Mouse (Mus musculus) heart, embryonic 14.5 days (tissue): ENCODE data around the gene Pank4. TPM values are rescaled to one million over a fixed set of nuclear protein-coding genes. Genes with fewer than 3 reads are reported as not detected.

ENCODE experiments used
- ATAC-seq: fragments of 200-750 bp; cut with Nextera tagmentation; 2 replicates; pipeline ENCODE4 v1.8.0; 2017; ENCODE audit warnings: low read depth, moderate TSS enrichment; ENCODE audit not compliant: insufficient number of reproducible peaks, insufficient read depth, low FRiP score
- H3K27ac ChIP-seq, 2 experiments: fragments of 200-500 bp in 1 of 2; fragments of 300-500 bp in 1 of 2; sonication (generic) in 1 of 2; replicated peaks in 1 of 2; 2 replicates each; pipeline ENCODE4 v1.5.1; 2012 to 2014; ENCODE audit warnings: low read depth in 2 of 2, low read length in 2 of 2, control low read depth in 1 of 2, mild to moderate bottlenecking in 1 of 2, mixed read lengths in 1 of 2; ENCODE audit not compliant: control insufficient read depth in 1 of 2, insufficient read depth in 1 of 2
- H3K27me3 ChIP-seq: fragments of 300-500 bp; sonication (generic); 2 replicates; pipeline ENCODE4 v1.6.1; 2014; ENCODE audit warnings: mild to moderate bottlenecking, low read length, control low read depth; ENCODE audit not compliant: control insufficient read depth, insufficient read depth
- H3K36me3 ChIP-seq: fragments of 300-500 bp; sonication (generic); 2 replicates; pipeline ENCODE4 v1.6.1; 2014; ENCODE audit warnings: mild to moderate bottlenecking, control low read depth, low read length, mixed read lengths; ENCODE audit not compliant: control insufficient read depth, insufficient read depth
- H3K4me1 ChIP-seq, 2 experiments: fragments of 200-500 bp in 1 of 2; fragments of 300-500 bp in 1 of 2; sonication (generic) in 1 of 2; 2 replicates each; pipeline ENCODE4 v1.6.1; 2012 to 2014; ENCODE audit warnings: low read length in 2 of 2, control low read depth in 1 of 2, mixed read lengths in 1 of 2; ENCODE audit not compliant: control insufficient read depth in 2 of 2, insufficient read depth in 2 of 2
- H3K4me2 ChIP-seq: fragments of 300-500 bp; sonication (generic); 2 replicates; pipeline ENCODE4 v1.6.1; 2014; ENCODE audit warnings: mild to moderate bottlenecking, low read length
- H3K4me3 ChIP-seq, 2 experiments: fragments of 200-500 bp in 1 of 2; fragments of 300-500 bp in 1 of 2; sonication (generic) in 1 of 2; 2 replicates each; pipeline ENCODE4 v1.5.1; 2012 to 2014; ENCODE audit warnings: low read length in 2 of 2, mild to moderate bottlenecking in 2 of 2, control low read depth in 1 of 2, low read depth in 1 of 2, moderate library complexity in 1 of 2; ENCODE audit not compliant: control insufficient read depth in 1 of 2, insufficient read depth in 1 of 2
- H3K9ac ChIP-seq: fragments of 300-500 bp; sonication (generic); 2 replicates; pipeline ENCODE4 v1.6.1; 2014; ENCODE audit warnings: mild to moderate bottlenecking, low read length
- H3K9me3 ChIP-seq: fragments of 300-500 bp; sonication (generic); 2 replicates; pipeline ENCODE4 v1.6.1; 2016; ENCODE audit warnings: low read length, control low read depth; ENCODE audit not compliant: control insufficient read depth
- WGBS: fragments of 180-500 bp; shearing (Covaris S2); extraction: QIAGEN DNeasy Blood & Tissue Kit; methylation state at CpG from one replicate; pipeline ENCODE4 v1.1.7; 2014; 5-methylcytosine and 5-hydroxymethylcytosine counted together
- polyA plus RNA-seq: library from polyadenylated mRNA; unstranded; fragments of >200 nt; fragmentation: Nextera tagmentation; extraction: Ambion mirVana; gene quantifications from 2 replicates; pipeline ENCODE4 v1.2.1, GENCODE M21; 2014

The Pank4 gene
- polyA plus RNA-seq, 1 experiment from 2014 or later, result 42.1 TPM

DNA sequence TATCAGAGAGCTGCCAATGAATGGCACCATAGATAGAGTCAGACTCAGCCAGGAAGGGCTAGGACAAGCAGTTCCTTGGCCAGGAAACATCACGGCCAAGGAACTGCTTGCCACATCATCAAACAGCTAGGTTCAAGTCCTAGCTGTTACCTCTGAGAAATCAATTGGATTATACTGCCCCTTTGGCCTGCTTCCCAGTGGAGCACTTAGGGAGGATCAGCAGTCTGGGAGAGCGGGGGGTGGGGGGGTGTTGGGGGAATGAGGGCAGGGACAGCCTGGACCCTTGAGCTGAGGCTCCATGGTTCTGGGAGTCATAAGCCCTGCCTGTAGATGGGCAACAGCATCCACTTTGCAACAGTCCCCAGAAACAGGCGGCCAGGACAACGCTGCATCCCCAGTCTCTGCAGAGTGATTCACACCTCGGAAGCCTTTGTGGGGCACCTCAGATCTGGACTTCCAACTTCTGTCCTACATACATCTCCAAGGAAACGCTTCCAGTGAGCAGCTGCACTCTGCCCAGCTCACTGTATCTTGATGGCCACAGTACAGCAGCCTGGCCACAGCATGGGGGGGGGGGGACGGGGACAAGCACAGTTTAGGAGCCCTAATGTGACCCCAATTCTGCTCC lies 58.4 kb downstream of the Pank4 start:
- 50% methylated on average over 7 of the region's 7 CpGs for WGBS
- Histone ChIP-seq H3K36me3 (no peaks in the 10 kb centered on the region), H3K27me3 (peaks cover 12% of the 10 kb centered on the region), H3K4me2 (no peak overlapping the region), H3K4me3 (no peak overlapping the region), H3K4me1 (peaks cover 0 to 6% of the 10 kb centered on the region in 2 experiments; a peak in 2 of 4 replicates), H3K9ac (no peak overlapping the region), H3K9me3 (no peaks in the 10 kb centered on the region), H3K27ac (no peak overlapping the region)
- ATAC-seq, result no peak

DNA sequence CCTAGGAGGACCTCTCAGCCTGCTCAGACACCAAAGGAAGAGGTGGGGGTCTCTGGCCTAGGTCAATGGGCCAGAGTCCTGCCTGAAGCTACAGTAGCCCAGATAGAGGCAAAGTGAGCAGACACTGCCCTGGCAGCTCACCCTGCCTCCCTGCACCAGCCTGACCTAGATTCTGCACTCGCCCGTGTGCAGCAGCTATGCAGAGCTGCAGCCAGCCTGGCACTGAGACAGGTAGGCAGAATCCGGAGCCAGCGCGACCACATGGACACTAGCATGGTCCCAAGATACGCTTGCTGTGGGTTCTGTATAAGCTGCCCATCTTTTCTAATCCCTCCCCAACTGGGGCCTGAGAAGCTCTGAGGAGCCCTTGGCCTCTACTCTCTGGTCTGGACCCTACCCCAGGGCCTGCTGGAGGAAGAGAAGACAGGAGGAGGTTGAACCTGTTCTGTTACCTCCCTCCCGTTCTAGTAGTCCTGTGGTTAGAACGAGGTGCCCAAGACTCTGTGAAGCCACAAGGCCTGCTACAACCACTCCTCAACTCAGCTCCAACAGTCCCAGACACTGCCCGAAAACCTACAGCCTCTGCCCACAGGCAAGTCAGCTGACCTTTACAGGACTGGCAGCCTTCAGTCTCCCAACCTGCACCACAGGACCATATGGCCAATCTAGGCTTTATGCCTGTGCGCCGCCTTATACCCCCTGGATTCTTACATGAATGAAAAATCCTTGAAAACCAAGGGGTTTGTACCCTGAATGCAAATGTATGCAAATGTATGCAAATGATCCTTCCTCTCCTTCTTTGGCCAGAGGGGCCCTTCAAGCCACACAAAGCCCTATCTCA lies 60.5 kb downstream of the Pank4 start:
- 81% methylated on average over 11 of the region's 11 CpGs for whole genome bisulfite sequencing
- no peak for ATAC-seq
- H3K36me3 ChIP-seq, result no peaks in the 10 kb centered on the region
- no peak overlapping the region for H3K4me3 ChIP-seq
- H3K27me3 ChIP-seq, result peaks cover 5% of the 10 kb centered on the region
- no peak overlapping the region for H3K27ac ChIP-seq
- peaks cover 0 to under 1% of the 10 kb centered on the region in 2 experiments; a peak in 1 of 4 replicates for H3K4me1 ChIP-seq
- H3K9me3 ChIP-seq, result no peaks in the 10 kb centered on the region
- H3K9ac ChIP-seq, result no peak overlapping the region
- H3K4me2 ChIP-seq, result no peak overlapping the region

Other genes with a start within 250 kb of the Pank4 start
- gene Ttc34, start 126.7 kb upstream of the Pank4 start, polyA plus RNA-seq, result 0.22 and 0.27 TPM in 2 replicates
- gene Mmel1, start 94.5 kb upstream of the Pank4 start, polyA plus RNA-seq, result 0.22 and 0.71 TPM in 2 replicates
- 52.1 and 56.8 TPM in 2 replicates for gene Fam213b, start 65.0 kb upstream of the Pank4 start, polyA plus RNA-seq
- 0.46 and 1.2 TPM in 2 replicates for gene Tnfrsf14, start 35.6 kb upstream of the Pank4 start, polyA plus RNA-seq
- 0.24 and 0.47 TPM in 2 replicates for gene Hes5, start 3.2 kb upstream of the Pank4 start, polyA plus RNA-seq
- gene Plch2, start 92.7 kb downstream of the Pank4 start, polyA plus RNA-seq, result 0.16 and 0.22 TPM in 2 replicates
- 5.6 and 7.7 TPM in 2 replicates for gene Pex10, start 102.9 kb downstream of the Pank4 start, polyA plus RNA-seq
- gene Rer1, start 122.3 kb downstream of the Pank4 start, polyA plus RNA-seq, result 131 and 141 TPM in 2 replicates
- gene Morn1, start 122.5 kb downstream of the Pank4 start, polyA plus RNA-seq, result 2.5 and 3.0 TPM in 2 replicates